Mouse (Mus musculus) Muller cell, postnatal 12 days (primary cell): ENCODE measurements around the gene Rdh13.

Source experiments
- DNase-seq: peaks from one replicate; pipeline ENCODE4 v3.0.0-alpha.2; 2015; ENCODE audit errors: inconsistent ontology term

The Rdh13 gene

GRCm38 (mm10) chr7:4445216-4445791 is at the start of gene Rdh13:
Gene Rdh13 (minus strand): TSS chr7:4445649.
- peak; percentile 89 for DNase-seq

GRCm38 (mm10) chr7:4493991-4494390 is 48.5 kb upstream of the Rdh13 start:
- no peak for DNase-seq

- DNase-seq: no peak
Observed at GRCm38 (mm10) chr7:4492284-4493224, 47.1 kb upstream of the Rdh13 start.

- DNase-seq: no peak
Observed at GRCm38 (mm10) chr7:4491308-4491707, 45.9 kb upstream of the Rdh13 start.

- no peak for DNase-seq
Observed at GRCm38 (mm10) chr7:4482281-4482680, 36.8 kb upstream of the Rdh13 start.

- peak; percentile 32 for DNase-seq
Observed at GRCm38 (mm10) chr7:4479674-4480073, 34.2 kb upstream of the Rdh13 start.

- no peak for DNase-seq
Observed at GRCm38 (mm10) chr7:4478796-4479291, 33.4 kb upstream of the Rdh13 start.

- DNase-seq: peak; percentile 92
Observed at GRCm38 (mm10) chr7:4478021-4478795, 32.8 kb upstream of the Rdh13 start.

GRCm38 (mm10) chr7:4473940-4474339 is 28.5 kb upstream of the Rdh13 start:
- DNase-seq: no peak

GRCm38 (mm10) chr7:4471179-4471555 is 25.7 kb upstream of the Rdh13 start:
- DNase-seq: peak; percentile 84

GRCm38 (mm10) chr7:4470275-4471178 is 25.1 kb upstream of the Rdh13 start:
- DNase-seq: peak; percentile 74

GRCm38 (mm10) chr7:4467801-4468200 is 22.4 kb upstream of the Rdh13 start:
- no peak for DNase-seq

- no peak for DNase-seq
Observed at GRCm38 (mm10) chr7:4464194-4464824, 18.9 kb upstream of the Rdh13 start.

- DNase-seq: peak; percentile 40
Observed at GRCm38 (mm10) chr7:4460576-4461434, 15.4 kb upstream of the Rdh13 start, which contains the start of gene Eps8l1. Gene Eps8l1 (plus strand): TSS chr7:4460674.

- DNase-seq: no peak
Observed at GRCm38 (mm10) chr7:4452644-4453043, 7.2 kb upstream of the Rdh13 start.

GRCm38 (mm10) chr7:4449211-4449610 is 3.8 kb upstream of the Rdh13 start:
- no peak for DNase-seq

- DNase-seq: no peak
Observed at GRCm38 (mm10) chr7:4448439-4448838, 3.0 kb upstream of the Rdh13 start.

GRCm38 (mm10) chr7:4447138-4447537 is 1.7 kb upstream of the Rdh13 start:
- no peak for DNase-seq

GRCm38 (mm10) chr7:4440549-4440948 is 4.9 kb downstream of the Rdh13 start:
- DNase-seq: no peak

- DNase-seq: no peak
Observed at GRCm38 (mm10) chr7:4437721-4438120, 7.7 kb downstream of the Rdh13 start.
